Mouse (Mus musculus): ENCODE data around the gene Spata31d1b. TPM values are rescaled to one million over a fixed set of nuclear protein-coding genes. Genes with fewer than 3 reads are reported as not detected.
"Not testable (repeated sequence)": the region's sequence is repeated elsewhere in the genome, so short reads cannot be mapped to it uniquely, and the experiment has no call there.

Gene Spata31d1b
- polyA plus RNA-seq (2012; rRNA removed) = 0.01 and 0.03 TPM in 2 replicates

GRCm38 (mm10) chr13:59711984-59712383, at the start of gene Spata31d1b:
Gene Spata31d1b, plus strand, starts transcription at chr13:59712284.
- DNase-seq (ENCODE audit: low read depth) = not testable (repeated sequence)

GRCm38 (mm10) chr13:59663939-59664712, 48.0 kb upstream of the Spata31d1b start:
- DNase-seq (ENCODE audit: low read depth) = no peak
- TF ChIP-seq CTCF (IDR thresholded peaks at IDR 0.05; ENCODE audit: borderline replicate concordance, extremely low read depth, insufficient read depth, insufficient read length) (no peak), POLR2A (IDR thresholded peaks at IDR 0.05; ENCODE audit: borderline replicate concordance, extremely low read depth, insufficient read depth, insufficient read length, poor library complexity, severe bottlenecking) (no peak)

GRCm38 (mm10) chr13:59667763-59668162, 44.3 kb upstream of the Spata31d1b start:
- TF ChIP-seq CTCF (IDR thresholded peaks at IDR 0.05; ENCODE audit: borderline replicate concordance, extremely low read depth, insufficient read depth, insufficient read length) (no peak), POLR2A (IDR thresholded peaks at IDR 0.05; ENCODE audit: borderline replicate concordance, extremely low read depth, insufficient read depth, insufficient read length, poor library complexity, severe bottlenecking) (no peak)
- peak; percentile 20 for DNase-seq (ENCODE audit: low read depth)

- TF ChIP-seq CTCF (IDR thresholded peaks at IDR 0.05; ENCODE audit: borderline replicate concordance, extremely low read depth, insufficient read depth, insufficient read length) (no peak), POLR2A (IDR thresholded peaks at IDR 0.05; ENCODE audit: borderline replicate concordance, extremely low read depth, insufficient read depth, insufficient read length, poor library complexity, severe bottlenecking) (no peak)
Measured at GRCm38 (mm10) chr13:59668501-59669093, 43.5 kb upstream of the Spata31d1b start.

GRCm38 (mm10) chr13:59669946-59670345, 42.1 kb upstream of the Spata31d1b start:
- no peak for DNase-seq (ENCODE audit: low read depth)
- TF ChIP-seq CTCF (IDR thresholded peaks at IDR 0.05; ENCODE audit: borderline replicate concordance, extremely low read depth, insufficient read depth, insufficient read length) = no peak
- TF ChIP-seq POLR2A (IDR thresholded peaks at IDR 0.05; ENCODE audit: borderline replicate concordance, extremely low read depth, insufficient read depth, insufficient read length, poor library complexity, severe bottlenecking) = no peak

More at GRCm38 (mm10) chr13:59668501-59669093, 43.5 kb upstream of the Spata31d1b start:
- no peak for DNase-seq (ENCODE audit: low read depth)

GRCm38 (mm10) chr13:59671521-59671920, 40.6 kb upstream of the Spata31d1b start:
- peak; percentile 57 for DNase-seq (ENCODE audit: low read depth)
- no peak for TF ChIP-seq CTCF (IDR thresholded peaks at IDR 0.05; ENCODE audit: borderline replicate concordance, extremely low read depth, insufficient read depth, insufficient read length)
- TF ChIP-seq POLR2A (IDR thresholded peaks at IDR 0.05; ENCODE audit: borderline replicate concordance, extremely low read depth, insufficient read depth, insufficient read length, poor library complexity, severe bottlenecking) = no peak

- DNase-seq (ENCODE audit: low read depth) = no peak
- no peak for TF ChIP-seq POLR2A (IDR thresholded peaks at IDR 0.05; ENCODE audit: borderline replicate concordance, extremely low read depth, insufficient read depth, insufficient read length, poor library complexity, severe bottlenecking)
- no peak for TF ChIP-seq CTCF (IDR thresholded peaks at IDR 0.05; ENCODE audit: borderline replicate concordance, extremely low read depth, insufficient read depth, insufficient read length)
Measured at GRCm38 (mm10) chr13:59672248-59672647, 39.8 kb upstream of the Spata31d1b start.

GRCm38 (mm10) chr13:59673597-59673996, 38.5 kb upstream of the Spata31d1b start:
- TF ChIP-seq CTCF (IDR thresholded peaks at IDR 0.05; ENCODE audit: borderline replicate concordance, extremely low read depth, insufficient read depth, insufficient read length) = no peak
- TF ChIP-seq POLR2A (IDR thresholded peaks at IDR 0.05; ENCODE audit: borderline replicate concordance, extremely low read depth, insufficient read depth, insufficient read length, poor library complexity, severe bottlenecking) = no peak
- DNase-seq (ENCODE audit: low read depth) = peak; percentile 58

- DNase-seq (ENCODE audit: low read depth) = peak; percentile 84
Measured at GRCm38 (mm10) chr13:59674215-59674614, 37.9 kb upstream of the Spata31d1b start.

GRCm38 (mm10) chr13:59674761-59675150, 37.3 kb upstream of the Spata31d1b start:
- DNase-seq (ENCODE audit: low read depth) = peak; percentile 72
- TF ChIP-seq CTCF (IDR thresholded peaks at IDR 0.05; ENCODE audit: borderline replicate concordance, extremely low read depth, insufficient read depth, insufficient read length) = no peak
- no peak for TF ChIP-seq POLR2A (IDR thresholded peaks at IDR 0.05; ENCODE audit: borderline replicate concordance, extremely low read depth, insufficient read depth, insufficient read length, poor library complexity, severe bottlenecking)

More at GRCm38 (mm10) chr13:59674215-59674614, 37.9 kb upstream of the Spata31d1b start:
- TF ChIP-seq POLR2A (IDR thresholded peaks at IDR 0.05; ENCODE audit: borderline replicate concordance, extremely low read depth, insufficient read depth, insufficient read length, poor library complexity, severe bottlenecking) = no peak
- no peak for TF ChIP-seq CTCF (IDR thresholded peaks at IDR 0.05; ENCODE audit: borderline replicate concordance, extremely low read depth, insufficient read depth, insufficient read length)

- peak; percentile 77 for DNase-seq (ENCODE audit: low read depth)
- TF ChIP-seq POLR2A (IDR thresholded peaks at IDR 0.05; ENCODE audit: borderline replicate concordance, extremely low read depth, insufficient read depth, insufficient read length, poor library complexity, severe bottlenecking) = peak; percentile 79
- no peak for TF ChIP-seq CTCF (IDR thresholded peaks at IDR 0.05; ENCODE audit: borderline replicate concordance, extremely low read depth, insufficient read depth, insufficient read length)
Measured at GRCm38 (mm10) chr13:59675151-59676011, 36.7 kb upstream of the Spata31d1b start, which contains the start of gene Golm1. Gene Golm1, minus strand, starts transcription at chr13:59675811.
